Mouse (Mus musculus) bone marrow macrophage, adult 2 months (primary cell): ENCODE data around the gene Olfr1393. TPM values are rescaled to one million over a fixed set of nuclear protein-coding genes. Genes with fewer than 3 reads are reported as not detected.
"Not testable (repeated sequence)": the region's sequence is repeated elsewhere in the genome, so short reads cannot be mapped to it uniquely, and the experiment has no call there.

ENCODE experiments used
- H3K27ac ChIP-seq: 2 replicates; pipeline ENCODE4 v1.5.1; 2012; ENCODE audit warnings: low read depth, low read length; ENCODE audit not compliant: insufficient read depth
- H3K4me1 ChIP-seq: 2 replicates; pipeline ENCODE4 v1.6.1; 2012; ENCODE audit warnings: low read length; ENCODE audit not compliant: control insufficient read depth, insufficient read depth
- H3K4me3 ChIP-seq: 2 replicates; pipeline ENCODE4 v1.5.1; 2012; ENCODE audit warnings: mild to moderate bottlenecking, low read length, moderate library complexity; ENCODE audit not compliant: insufficient read depth
- CTCF ChIP-seq: IDR thresholded peaks from 2 replicates; pipeline ENCODE4 v1.5.1; 2012; ENCODE audit warnings: low read depth, mild to moderate bottlenecking, low read length, moderate library complexity
- POLR2A ChIP-seq: IDR thresholded peaks from 2 replicates; pipeline ENCODE4 v1.6.1; 2012; ENCODE audit warnings: mild to moderate bottlenecking, low read depth, low read length, borderline replicate concordance
- polyA plus RNA-seq: library from polyadenylated mRNA; stranded (reverse); fragments of >200 nt; gene quantifications from 2 replicates; pipeline ENCODE4 v1.2.4, GENCODE M21; 2012; ENCODE audit not compliant: missing spikeins, insufficient read depth, insufficient read length

The Olfr1393 gene
- polyA plus RNA-seq, 1 experiment, result not detected

DNA sequence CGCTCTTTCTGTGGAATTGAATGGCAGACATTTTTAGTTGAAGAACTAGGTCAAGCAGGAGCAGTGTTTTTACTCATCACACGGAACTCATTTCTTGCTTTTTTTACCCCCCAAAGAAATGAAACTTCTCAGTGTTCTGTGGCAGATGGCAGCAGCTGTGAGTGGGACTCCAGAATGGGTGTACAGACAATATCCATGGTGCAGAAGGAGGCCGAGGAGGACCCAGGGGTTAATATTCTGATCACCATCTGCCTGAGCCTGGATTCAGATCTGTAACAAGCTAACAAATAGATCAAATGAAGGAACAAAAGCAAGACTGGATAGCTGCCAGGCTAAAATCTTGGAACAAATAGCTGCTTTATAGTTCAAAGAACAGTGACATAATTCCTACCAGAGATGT lies 14.7 kb downstream of the Olfr1393 start:
- H3K27ac ChIP-seq, result no peak overlapping the region
- TF ChIP-seq CTCF, result no peak
- no peak for TF ChIP-seq POLR2A

DNA sequence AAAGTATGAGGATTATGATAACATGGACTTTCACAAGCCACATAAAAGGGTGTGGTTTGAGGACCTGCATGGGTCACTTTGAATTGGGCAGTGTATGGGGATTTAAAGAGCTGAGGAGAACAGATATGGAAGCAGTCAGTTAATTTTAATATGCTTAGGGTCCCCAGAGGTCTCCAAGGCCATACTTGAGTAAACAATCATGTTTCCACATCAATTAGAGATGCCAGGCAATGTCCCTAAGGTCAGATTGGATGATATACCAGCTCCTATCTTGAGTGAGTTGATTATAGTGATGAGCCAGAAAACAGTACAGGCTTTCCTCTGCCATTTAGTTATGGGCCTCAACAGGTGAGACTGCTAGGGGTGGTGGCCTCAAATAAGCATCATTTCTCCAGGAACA lies 26.3 kb downstream of the Olfr1393 start, which contains the start of gene Olfr10:
Olfr10 (plus strand) TSS at position 301 of the 400 bp plus-strand sequence.
- no peak for TF ChIP-seq POLR2A
- TF ChIP-seq CTCF, result no peak
- Histone ChIP-seq H3K4me1 (no peaks in the 10 kb centered on the region), H3K27ac (no peak within 1 kb of the TSS), H3K4me3 (no peak within 1 kb of the TSS)

More for the DNA sequence above, 14.7 kb downstream of the Olfr1393 start:
- H3K4me1 ChIP-seq, result no peaks in the 10 kb centered on the region
- no peak overlapping the region for H3K4me3 ChIP-seq

DNA sequence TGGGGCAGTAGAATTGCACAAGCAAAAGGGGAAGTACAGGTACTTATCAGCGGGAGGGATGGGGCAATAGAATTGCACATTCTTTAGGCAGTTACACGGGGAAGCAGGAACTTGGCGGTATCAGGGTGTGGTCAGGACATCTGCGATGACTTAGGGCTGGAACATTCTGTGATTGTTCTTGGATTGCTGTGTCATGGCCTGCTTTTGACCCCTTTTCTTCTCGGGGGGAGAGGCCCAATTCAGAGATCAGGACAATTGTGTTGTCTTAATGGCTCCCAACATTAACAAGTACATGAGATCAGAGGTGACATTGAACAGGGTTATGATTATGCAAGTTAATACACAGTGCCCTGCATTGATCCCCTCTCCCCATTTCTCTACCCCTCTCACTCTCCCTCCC lies 30.4 kb downstream of the Olfr1393 start:
- not testable (repeated sequence) for H3K4me1 ChIP-seq, H3K27ac ChIP-seq, H3K4me3 ChIP-seq

DNA sequence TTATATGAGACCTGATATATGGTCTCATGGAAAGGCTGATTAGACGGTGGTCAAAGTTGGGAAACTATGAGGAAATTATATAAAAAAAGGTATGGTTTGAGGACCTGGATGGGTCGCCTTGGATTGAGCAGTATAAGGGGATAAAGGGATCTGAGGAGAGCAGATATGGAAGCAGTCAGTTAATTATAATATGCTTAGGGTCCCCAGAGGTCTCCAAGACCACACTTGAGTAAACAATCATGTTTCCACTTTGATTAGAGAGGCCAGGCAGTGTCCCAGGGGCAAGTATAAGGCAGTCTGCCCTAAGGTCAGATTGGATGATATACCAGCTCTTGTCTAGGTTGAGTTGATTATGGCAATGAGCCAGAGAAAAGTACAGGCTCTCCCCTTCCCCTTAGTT lies 44.3 kb downstream of the Olfr1393 start, which contains the start of gene Olfr1391:
Olfr1391 (plus strand) TSS at position 301 of the 400 bp plus-strand sequence.
- no peak within 1 kb of the TSS for H3K4me3 ChIP-seq
- no peak for TF ChIP-seq CTCF
- no peaks in the 10 kb centered on the region for H3K4me1 ChIP-seq
- no peak within 1 kb of the TSS for H3K27ac ChIP-seq

DNA sequence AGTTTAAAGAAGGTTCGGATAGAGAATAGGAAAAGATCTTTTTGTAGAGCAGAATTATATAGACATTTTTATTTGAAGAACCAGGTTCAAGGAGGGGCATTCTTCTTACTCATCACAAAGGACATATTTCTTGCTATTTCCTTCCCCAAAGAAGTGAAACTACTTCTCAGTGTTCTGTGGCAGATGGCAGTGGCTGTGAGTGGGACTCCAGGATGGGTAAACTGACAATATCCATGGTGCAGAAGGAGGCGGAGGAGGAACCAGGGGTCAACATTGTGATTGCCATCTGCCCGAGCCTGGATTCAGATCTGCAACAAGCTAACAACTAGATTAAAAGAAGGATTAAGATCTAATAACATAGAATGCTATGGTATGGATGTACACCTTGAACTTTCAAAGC lies 48.6 kb downstream of the Olfr1393 start:
- Histone ChIP-seq H3K4me3 (no peak overlapping the region), H3K4me1 (no peaks in the 10 kb centered on the region), H3K27ac (no peak overlapping the region)
- TF ChIP-seq POLR2A, result no peak
- no peak for TF ChIP-seq CTCF

DNA sequence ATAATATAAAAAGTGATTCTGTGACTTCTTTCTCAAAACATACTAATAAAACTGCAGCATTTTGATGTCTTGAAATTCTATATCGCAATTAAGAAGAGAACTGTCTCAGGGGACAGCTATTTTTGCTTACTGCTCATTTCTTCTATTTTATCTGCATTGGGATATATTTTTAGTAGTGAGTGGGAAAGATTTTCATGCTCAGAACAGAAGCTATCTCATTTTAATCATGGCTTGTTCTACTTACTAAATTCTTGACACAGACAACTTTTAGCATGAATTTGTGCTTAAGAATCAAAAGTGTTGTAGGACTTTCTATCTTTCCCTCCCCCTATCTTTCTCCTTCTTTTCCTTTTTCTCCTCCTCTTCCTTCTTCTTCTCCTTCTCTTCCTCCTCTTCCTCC lies 51.6 kb downstream of the Olfr1393 start:
- no peaks in the 10 kb centered on the region for H3K4me1 ChIP-seq
- TF ChIP-seq CTCF (no peak), POLR2A (no peak)
- H3K4me3 ChIP-seq, result no peak overlapping the region
- no peak overlapping the region for H3K27ac ChIP-seq

Other genes with a start within 250 kb of the Olfr1393 start
- 72.7 and 91.8 TPM in 2 replicates for gene 9930111J21Rik2, start 227.1 kb upstream of the Olfr1393 start, polyA plus RNA-seq
- gene Tgtp2, start 214.1 kb upstream of the Olfr1393 start, polyA plus RNA-seq, result 11.8 and 21.4 TPM in 2 replicates
- 49.2 and 51.9 TPM in 2 replicates for gene Ifi47, start 201.7 kb upstream of the Olfr1393 start, polyA plus RNA-seq
- not detected in 2 replicates for gene Olfr1396, start 163.4 kb upstream of the Olfr1393 start, polyA plus RNA-seq
- not detected in 2 replicates for gene Olfr1395, start 136.0 kb upstream of the Olfr1393 start, polyA plus RNA-seq
- gene Olfr1394, start 123.9 kb upstream of the Olfr1393 start, polyA plus RNA-seq, result not detected in 2 replicates
- gene Btnl9, start 91.1 kb upstream of the Olfr1393 start, polyA plus RNA-seq, result 0.15 TPM in 1 of 2 replicates, not detected in the other
- gene Zfp62, start 75.0 kb upstream of the Olfr1393 start, polyA plus RNA-seq, result 28.4 and 30.8 TPM in 2 replicates
- 76.3 and 89.8 TPM in 2 replicates for gene Mgat1, start 34.1 kb upstream of the Olfr1393 start, polyA plus RNA-seq
- gene Olfr1392, start 7.0 kb downstream of the Olfr1393 start, polyA plus RNA-seq, result not detected in 2 replicates
- not detected in 2 replicates for gene Olfr10, start 26.4 kb downstream of the Olfr1393 start, polyA plus RNA-seq
- gene Olfr1391, start 44.4 kb downstream of the Olfr1393 start, polyA plus RNA-seq, result not detected in 2 replicates
- gene Olfr1390, start 56.9 kb downstream of the Olfr1393 start, polyA plus RNA-seq, result not detected in 2 replicates
- gene Olfr1389, start 144.8 kb downstream of the Olfr1393 start, polyA plus RNA-seq, result not detected in 2 replicates
- gene Olfr1388, start 158.3 kb downstream of the Olfr1393 start, polyA plus RNA-seq, result 0.24 and 0.35 TPM in 2 replicates
- gene Olfr1387, start 177.0 kb downstream of the Olfr1393 start, polyA plus RNA-seq, result not detected in 2 replicates
- not detected in 2 replicates for gene Olfr1386, start 186.7 kb downstream of the Olfr1393 start, polyA plus RNA-seq
- not detected in 2 replicates for gene Olfr1385, start 210.8 kb downstream of the Olfr1393 start, polyA plus RNA-seq
- gene Olfr1384, start 228.4 kb downstream of the Olfr1393 start, polyA plus RNA-seq, result not detected in 2 replicates
- not detected in 2 replicates for gene Olfr1383, start 241.3 kb downstream of the Olfr1393 start, polyA plus RNA-seq
- gene Olfr1382, start 249.9 kb downstream of the Olfr1393 start, polyA plus RNA-seq, result not detected in 2 replicates